Mouse (Mus musculus): ENCODE measurements around the gene Olfr1245. TPM values are rescaled to one million over a fixed set of nuclear protein-coding genes. Genes with fewer than 3 reads are reported as not detected.
A peak's percentile ranks its signal among the peaks of the same experiment; 100 is the strongest.
"Not testable (repeated sequence)": the region's sequence is repeated elsewhere in the genome, so short reads cannot be mapped to it uniquely, and the experiment has no call there.

The Olfr1245 gene
- total RNA-seq (2021): not detected
- long read RNA-seq, experiment 1: 0 reads
- long read RNA-seq, experiment 2: 0 reads

DNA sequence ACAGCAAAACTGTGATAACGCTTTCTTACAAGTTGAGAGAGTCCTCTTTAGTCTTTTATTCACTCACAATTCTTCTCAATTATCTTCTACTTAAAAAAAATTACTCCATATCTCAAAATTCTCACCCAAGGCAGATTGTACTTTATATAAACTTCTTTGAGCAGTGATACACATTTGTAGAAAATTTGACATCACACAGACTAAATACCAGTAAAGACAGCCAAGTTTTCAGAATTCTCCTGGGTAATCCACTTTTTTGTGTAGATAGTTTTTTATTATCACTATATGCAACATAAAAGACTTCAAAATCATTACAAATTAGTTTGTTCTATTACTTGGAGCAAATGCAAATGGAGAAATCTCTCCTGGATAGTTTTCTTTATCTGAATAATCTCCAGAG lies at the start of gene Olfr1245:
Gene Olfr1245 (minus strand): TSS at position 101 of the 400 bp plus-strand sequence.
- Histone ChIP-seq H3K27ac (no peak within 1 kb of the TSS), H3K4me3 (no peak within 1 kb of the TSS)
- DNase-seq (ENCODE audit: low spot score in 2 of 2): no peak
- no peak for TF ChIP-seq CTCF (conservative IDR thresholded peaks at IDR 0.05)

DNA sequence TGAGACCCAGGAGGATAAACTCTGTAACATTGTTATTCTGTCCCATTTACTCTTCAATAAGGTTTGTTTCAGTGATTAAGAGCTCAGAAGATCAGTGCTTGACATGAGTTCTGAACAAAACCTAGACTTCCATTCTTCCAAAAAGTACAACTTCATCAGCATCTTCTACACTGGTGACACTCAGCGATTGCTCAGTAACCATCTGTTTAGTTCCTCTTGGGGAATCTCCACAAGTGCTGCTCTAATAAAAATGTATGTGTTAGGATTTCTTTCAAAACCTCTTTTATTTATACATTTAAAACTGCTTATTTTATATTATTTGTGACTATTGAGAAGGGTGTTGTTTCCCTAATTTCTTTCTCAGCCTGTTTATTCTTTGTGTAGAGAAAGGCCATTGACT lies 39.9 kb upstream of the Olfr1245 start, which contains the start of gene Olfr1248:
Gene Olfr1248 (minus strand): TSS at position 101 of the 400 bp plus-strand sequence.
- not testable (repeated sequence) for H3K27ac ChIP-seq; DNase-seq (ENCODE audit: low spot score in 2 of 2); H3K4me3 ChIP-seq

DNA sequence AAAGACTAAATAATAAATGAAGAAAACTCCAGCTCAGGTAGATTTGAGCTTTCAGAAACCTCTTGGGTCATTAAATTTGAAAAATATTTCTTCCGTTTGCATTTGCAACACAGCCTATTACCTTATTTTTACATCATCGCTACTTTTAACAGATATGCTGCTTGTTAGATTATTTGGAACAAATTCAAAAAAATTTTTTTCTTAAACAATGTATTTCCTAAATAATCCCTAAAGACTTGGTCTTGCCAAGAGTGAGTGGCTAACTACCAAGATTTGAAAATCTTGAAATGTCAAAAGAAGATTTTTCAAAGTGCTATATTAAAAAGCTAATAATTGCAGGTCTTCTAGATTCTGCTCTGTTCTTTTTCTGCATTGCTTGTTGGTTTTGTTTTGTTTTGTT lies 35.8 kb upstream of the Olfr1245 start, which contains the start of gene Olfr1247:
Gene Olfr1247 (minus strand): TSS at position 101 of the 400 bp plus-strand sequence.
- DNase-seq (ENCODE audit: low spot score in 2 of 2): no peak
- TF ChIP-seq CTCF (conservative IDR thresholded peaks at IDR 0.05): no peak
- Histone ChIP-seq H3K27ac (no peak within 1 kb of the TSS), H3K4me3 (no peak within 1 kb of the TSS)

DNA sequence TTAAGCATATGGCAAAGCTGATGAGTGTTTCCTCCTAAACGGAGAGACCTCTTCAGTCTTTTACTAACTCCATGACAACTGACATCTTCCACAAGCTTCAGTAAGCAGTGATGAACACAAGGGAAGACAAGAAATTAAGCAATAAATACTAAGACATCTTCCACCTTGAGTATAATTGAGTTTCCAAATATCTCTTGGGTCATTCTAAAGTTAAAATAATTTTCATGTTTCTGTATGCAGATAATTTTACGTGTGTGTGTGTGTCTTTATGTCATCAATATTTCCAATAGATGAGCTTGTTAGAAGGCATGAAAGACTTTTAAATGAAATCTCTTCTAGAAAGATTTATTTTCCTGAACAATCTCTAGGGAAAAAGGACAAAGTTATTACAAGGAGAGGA lies 14.8 kb upstream of the Olfr1245 start, which contains the start of gene Olfr1246:
Gene Olfr1246 (minus strand): TSS at position 101 of the 400 bp plus-strand sequence.
- no peak for TF ChIP-seq CTCF (conservative IDR thresholded peaks at IDR 0.05)
- no peak for DNase-seq (ENCODE audit: low spot score in 2 of 2)
- Histone ChIP-seq H3K4me3 (no peak within 1 kb of the TSS), H3K27ac (no peak within 1 kb of the TSS)

DNA sequence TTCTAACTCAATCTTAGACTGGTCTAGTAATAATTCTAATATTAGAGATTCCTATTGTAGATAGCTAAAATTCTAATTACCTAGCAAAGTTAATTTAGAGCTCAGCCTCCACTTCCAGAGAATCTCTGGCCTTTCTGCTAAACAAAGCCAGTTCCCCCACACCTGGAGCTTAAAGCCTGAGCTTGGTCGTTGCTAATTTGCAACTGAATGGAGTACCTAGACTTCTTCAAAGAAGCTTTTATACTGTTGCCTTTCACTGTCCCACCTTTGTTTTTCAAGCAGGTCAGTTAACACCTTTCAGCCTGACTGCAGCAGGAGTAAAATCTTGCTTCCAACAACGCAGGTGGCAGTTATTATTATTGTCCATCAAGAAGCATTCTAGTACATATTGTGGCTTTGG lies 15.5 kb downstream of the Olfr1245 start:
- H3K27ac ChIP-seq; H3K4me3 ChIP-seq; DNase-seq (ENCODE audit: low spot score in 2 of 2): not testable (repeated sequence)

DNA sequence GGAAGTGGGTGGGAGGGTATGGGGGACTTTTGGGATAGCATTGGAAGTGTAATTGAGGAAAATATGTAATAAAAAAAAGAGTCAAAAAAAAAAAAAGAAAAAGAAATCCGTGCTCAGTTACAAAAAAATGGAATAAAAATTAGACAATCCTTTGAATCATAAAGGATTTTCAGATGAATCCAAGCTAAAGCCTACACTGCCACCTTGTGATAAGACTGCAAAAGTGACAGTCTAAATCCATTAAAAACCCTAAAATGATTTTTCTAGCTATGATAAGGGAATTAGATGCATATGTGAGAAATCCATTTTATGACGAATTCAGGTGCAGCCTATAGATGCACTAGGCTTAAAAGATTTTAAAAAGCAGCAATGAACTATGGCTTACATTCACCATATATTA lies 33.7 kb downstream of the Olfr1245 start:
- TF ChIP-seq CTCF (conservative IDR thresholded peaks at IDR 0.05): peak; percentile 79
- Histone ChIP-seq H3K27ac (no peak overlapping the region), H3K4me3 (no peak overlapping the region)
- peak in 1 of 2 experiments; percentile 16 for DNase-seq (ENCODE audit: low spot score in 2 of 2)

DNA sequence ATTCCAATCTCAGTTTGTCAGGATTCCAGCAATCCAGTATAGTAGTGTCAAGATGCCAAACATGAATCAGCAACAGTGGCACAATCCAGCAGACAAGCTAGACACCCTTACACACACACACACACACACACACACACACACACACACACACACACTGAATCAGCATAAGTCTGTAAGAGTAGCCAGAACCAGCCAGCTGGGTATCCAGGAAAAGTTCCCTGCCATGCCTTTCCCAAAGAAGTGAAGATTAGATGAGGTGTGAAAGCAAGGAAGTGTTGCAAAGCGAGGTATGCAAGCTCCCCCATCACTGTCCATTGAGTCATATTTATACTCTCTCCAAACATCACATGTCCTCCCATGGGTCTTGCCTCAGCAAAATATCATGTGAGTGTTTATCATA lies 38.3 kb downstream of the Olfr1245 start:
- TF ChIP-seq CTCF (conservative IDR thresholded peaks at IDR 0.05): no peak
- no peak overlapping the region for H3K27ac ChIP-seq
- H3K4me3 ChIP-seq: no peak overlapping the region
- no peak for DNase-seq (ENCODE audit: low spot score in 2 of 2)

DNA sequence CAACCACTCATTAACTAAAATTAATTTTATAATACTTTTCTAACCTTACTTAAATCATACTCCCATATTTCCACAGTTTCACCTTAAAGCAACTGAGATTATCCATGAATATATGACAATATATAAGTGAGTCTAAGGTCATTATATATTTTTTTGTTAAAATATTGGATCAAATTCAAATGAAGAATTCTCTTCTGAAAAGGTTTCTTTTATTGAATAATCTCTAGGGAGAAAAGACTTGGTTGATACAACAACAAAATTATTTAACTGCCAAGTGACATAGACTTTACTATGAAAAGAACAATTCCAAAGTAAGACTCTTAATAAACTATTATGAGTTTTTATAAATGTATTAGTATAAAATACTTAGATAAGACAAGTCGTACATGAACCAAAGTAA lies 46.9 kb downstream of the Olfr1245 start, which contains the start of gene Olfr1243:
Gene Olfr1243 (minus strand): TSS at position 101 of the 400 bp plus-strand sequence.
- DNase-seq (ENCODE audit: low spot score in 2 of 2): no peak
- no peak for TF ChIP-seq CTCF (conservative IDR thresholded peaks at IDR 0.05)
- Histone ChIP-seq H3K4me3 (no peak within 1 kb of the TSS), H3K27ac (no peak within 1 kb of the TSS)

Other genes starting within 250 kb of the Olfr1245 start
- gene Olfr1232, start 248.8 kb downstream of the Olfr1245 start, total RNA-seq (2021): not detected
- not detected for gene Olfr1233, start 236.0 kb downstream of the Olfr1245 start, total RNA-seq (2021)
- gene Olfr1234, start 213.6 kb downstream of the Olfr1245 start, total RNA-seq (2021): not detected
- gene Olfr1238, start 168.8 kb downstream of the Olfr1245 start, total RNA-seq (2021): not detected
- gene Olfr1239, start 158.0 kb downstream of the Olfr1245 start, total RNA-seq (2021): not detected
- gene Olfr1240, start 135.4 kb downstream of the Olfr1245 start, total RNA-seq (2021): not detected
- not detected for gene Olfr1241, start 91.3 kb downstream of the Olfr1245 start, total RNA-seq (2021)
- gene Olfr1242, start 80.1 kb downstream of the Olfr1245 start, total RNA-seq (2021): not detected
- gene Olfr1243, start 47.0 kb downstream of the Olfr1245 start, total RNA-seq (2021): not detected
- not detected for gene Olfr1246, start 14.7 kb upstream of the Olfr1245 start, total RNA-seq (2021)
- under 1 TPM; 0.10 TPM for gene Olfr1247, start 35.7 kb upstream of the Olfr1245 start, total RNA-seq (2021)
- not detected for gene Olfr1248, start 39.8 kb upstream of the Olfr1245 start, total RNA-seq (2021)
- not detected for gene Olfr1249, start 56.5 kb upstream of the Olfr1245 start, total RNA-seq (2021)
- not detected for gene Olfr1250, start 83.0 kb upstream of the Olfr1245 start, total RNA-seq (2021)
- gene Olfr1251, start 93.5 kb upstream of the Olfr1245 start, total RNA-seq (2021): not detected
- gene Olfr1252, start 146.6 kb upstream of the Olfr1245 start, total RNA-seq (2021): not detected
- not detected for gene Olfr1253, start 178.6 kb upstream of the Olfr1245 start, total RNA-seq (2021)
- not detected for gene Olfr1254, start 215.2 kb upstream of the Olfr1245 start, total RNA-seq (2021)
- gene Olfr1255, start 233.6 kb upstream of the Olfr1245 start, total RNA-seq (2021): not detected